Mouse (Mus musculus): ENCODE data around the gene Stat3. TPM values are rescaled to one million over a fixed set of nuclear protein-coding genes. Genes with fewer than 3 reads are reported as not detected.

Gene Stat3
- total RNA-seq, 2 experiments from 2014 or later: 32.4 to 36.7 TPM

DNA sequence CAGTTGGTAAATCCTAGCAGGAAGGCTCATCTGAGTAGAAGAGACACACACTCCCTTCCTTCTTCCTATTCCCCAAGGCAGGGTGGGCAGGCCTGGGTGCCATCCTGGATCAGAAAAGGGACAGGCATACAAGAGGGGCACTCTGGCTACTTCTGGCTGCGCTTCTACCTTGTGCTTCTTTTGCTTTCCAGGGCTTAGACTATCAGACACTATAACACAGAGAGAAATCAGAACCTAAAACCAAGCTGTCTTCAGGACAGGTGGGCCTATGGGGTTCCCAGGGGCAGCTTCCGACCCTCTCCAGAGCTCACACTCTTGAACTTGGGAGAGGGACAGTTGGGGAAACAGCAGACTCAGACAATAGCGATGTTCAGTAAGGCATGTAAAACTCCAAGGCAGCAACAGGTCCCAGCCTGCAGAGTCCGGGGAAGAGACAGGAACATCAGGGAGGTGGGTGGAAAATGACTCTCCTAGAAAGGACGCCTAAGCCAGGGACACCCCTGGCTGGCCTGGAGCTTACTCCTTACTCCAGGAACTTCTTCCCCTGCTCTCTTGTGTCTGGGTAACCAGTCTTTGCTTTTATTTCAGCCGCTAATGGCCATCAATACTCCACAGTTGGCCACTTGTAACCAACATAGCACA lies 25.7 kb upstream of the Stat3 start:
- DNase-seq: no peak
- intact Hi-C loops (cut with DNase I): no loop called here

DNA sequence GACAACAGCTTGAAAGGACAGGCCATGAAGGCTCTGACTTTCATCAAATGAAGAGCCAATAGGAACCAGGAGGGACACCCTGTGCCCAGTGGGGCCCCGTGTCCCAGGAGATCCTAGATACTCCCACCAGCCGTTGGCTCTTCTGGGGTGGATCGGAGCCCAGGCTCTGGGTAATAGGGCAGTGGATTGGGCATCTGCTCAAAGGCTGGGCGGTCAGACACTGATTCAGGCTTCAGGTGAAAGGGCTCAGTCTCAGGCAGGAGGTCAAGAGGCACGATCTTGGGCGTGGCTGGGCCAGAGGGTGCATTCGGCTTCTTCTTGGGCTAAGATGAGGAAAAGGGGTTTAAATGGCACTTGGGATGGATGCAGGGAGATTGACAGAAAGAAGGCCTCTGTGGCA lies 24.8 kb upstream of the Stat3 start:
- DNase-seq: no peak
- intact Hi-C loops (cut with DNase I): no loop called here

DNA sequence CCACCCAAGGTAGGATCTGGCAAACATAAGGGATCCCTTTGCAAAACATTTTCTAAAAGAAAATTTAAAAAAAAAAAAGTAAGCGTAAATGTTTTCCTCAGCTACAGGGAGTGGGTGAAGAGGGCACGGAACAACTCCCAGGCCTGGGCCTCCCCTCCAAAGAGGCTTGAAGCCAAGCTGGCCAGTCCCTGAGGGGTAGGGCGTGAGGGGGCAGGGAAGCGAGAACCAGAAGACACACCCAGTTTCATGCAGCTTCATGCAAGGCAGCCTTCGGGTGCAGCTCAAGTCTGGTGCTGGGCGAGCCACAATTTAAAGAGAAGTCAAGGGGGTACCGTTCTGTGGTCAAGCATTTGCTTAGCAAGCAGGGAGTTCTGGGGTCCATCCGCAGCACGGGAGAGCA lies 24.3 kb upstream of the Stat3 start:
- no peak for DNase-seq
- intact Hi-C loops (cut with DNase I): no loop called here

DNA sequence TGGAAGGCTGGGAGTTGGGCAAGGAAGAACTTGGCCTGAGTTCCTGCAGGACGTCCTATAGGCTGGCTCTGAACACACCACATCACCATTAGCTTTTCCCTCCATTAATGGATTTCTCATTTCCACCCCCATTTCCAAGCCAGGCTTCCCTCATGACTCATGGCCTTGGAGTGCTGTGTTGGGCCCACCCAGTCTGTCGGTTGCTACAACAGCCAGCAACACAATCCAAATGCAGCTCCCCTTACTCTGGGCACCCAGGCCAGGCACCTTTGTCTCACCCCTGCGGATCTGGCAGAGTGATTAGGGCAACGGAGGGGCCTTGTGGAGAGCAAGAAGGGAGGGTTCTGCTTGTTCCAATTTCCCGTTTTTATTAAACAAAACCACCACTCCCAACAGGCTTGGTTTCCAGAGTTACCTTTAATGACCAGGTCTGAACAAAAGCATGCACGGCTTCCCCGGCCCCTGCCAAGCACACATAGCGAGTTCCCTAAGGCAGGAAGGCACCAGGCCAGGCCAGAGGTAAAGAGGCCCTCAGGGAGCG lies 23.1 kb upstream of the Stat3 start:
- DNase-seq: no peak
- intact Hi-C loops (cut with DNase I): no loop called here

DNA sequence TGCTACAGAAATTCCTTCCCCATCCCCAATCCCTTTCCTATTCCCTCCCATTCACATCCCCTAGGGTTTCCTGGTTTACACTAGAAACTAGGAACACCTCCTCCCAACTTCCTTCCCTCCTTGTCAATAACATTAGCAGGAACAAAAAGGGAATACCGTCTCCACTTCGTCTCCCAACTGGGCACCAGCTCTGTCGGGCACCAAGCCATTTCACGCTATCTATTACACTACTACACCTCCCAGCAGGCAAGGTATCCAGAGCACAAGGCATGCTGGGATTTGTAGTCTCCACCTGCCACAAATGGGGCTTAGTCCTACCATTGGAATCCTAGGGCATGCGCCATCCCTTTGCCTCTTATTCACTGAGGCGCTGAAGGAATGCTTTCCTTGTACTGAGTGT lies 21.2 kb upstream of the Stat3 start:
- intact Hi-C loops (cut with DNase I): loop anchor here (2.0 kb wide), 1 partner anchor 390 kb away; no protein-coding TSS in a partner anchor
- DNase-seq: peak; percentile 62

DNA sequence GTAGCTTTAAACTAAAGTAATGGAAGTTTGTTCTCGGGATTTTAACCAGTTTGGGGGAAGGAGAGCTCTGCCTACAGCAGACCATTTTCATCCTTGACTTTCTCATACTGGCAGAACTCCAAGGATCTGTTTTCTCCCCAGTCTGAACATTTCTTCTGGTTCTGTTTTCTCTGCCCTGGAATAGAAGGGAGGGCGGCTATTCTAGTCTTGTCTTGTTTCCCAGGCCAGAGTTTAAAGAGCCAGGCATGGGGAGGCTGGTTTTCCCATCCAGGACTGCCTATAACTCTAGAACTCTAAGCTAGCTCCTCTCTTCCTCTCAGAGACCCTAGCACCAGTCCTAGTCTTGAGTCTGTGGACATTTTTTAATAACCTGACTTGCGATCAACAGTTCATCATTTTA lies 20.5 kb upstream of the Stat3 start:
- DNase-seq: no peak
- intact Hi-C loops (cut with DNase I): loop anchor here (2.0 to 10.0 kb wide), 4 partner anchors 67 to 389 kb away; partner anchors contain the start of genes Hspb9 and Kat2a

DNA sequence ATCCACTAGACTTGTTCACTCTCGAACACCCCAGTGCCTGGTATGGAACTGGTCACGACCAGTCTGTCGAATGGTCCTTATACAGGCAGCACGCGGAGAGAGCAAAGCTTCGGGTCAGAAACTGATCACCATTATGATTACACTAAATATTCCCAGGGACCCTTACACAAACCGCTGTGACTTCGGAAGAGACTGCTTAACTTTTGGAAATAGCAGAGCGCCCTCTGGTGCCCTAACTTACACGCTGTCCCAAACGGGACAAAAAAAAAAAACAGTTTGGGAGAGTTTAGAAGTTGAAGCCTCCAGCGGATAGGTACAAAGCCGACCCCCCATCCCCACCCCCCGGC lies 20.1 kb upstream of the Stat3 start:
- intact Hi-C loops (cut with DNase I): loop anchor here (2.0 to 10.0 kb wide), 3 partner anchors 67 to 247 kb away; partner anchors contain the start of genes Hspb9 and Kat2a
- DNase-seq: peak; percentile 75

DNA sequence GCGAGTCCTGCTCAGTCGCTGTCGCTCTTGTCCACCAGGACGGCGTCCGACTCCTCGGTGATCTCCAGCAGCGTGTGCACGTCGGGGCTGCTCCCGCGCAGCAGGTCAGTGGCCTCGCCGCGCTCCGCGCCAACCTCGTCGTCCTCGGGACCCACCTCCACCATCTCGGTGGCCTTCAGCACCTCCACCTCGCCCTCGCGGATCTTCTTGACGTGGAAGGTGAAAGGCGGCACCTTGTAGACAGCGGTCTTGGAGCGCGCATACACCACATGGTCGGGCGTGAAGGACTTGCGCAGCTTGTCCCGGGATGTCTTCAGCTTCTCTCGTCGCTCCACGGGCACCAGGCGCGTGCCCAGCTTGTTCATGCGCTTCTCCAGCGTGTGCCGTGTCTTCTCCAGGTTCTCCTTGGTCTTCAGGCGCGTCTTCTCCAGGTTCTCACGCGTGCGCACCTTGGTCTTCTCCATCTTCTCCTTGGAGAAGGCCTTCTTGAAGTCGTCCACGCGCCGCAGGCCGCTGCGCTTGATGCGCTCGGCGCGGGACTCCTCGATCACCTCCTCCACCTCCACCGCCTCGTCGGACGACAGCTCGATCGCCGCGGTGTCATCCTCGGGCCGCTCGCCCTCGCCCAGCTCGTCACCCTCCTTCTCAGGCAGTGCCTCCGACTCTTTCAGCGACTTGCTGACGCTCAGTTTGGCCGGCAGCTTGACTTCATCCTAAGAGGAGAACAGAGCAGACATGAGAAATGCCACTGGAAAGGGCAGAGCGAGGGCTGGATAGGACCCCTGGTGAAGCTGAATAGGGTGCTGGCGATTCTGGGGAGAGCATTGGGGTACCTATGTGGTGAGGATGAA lies 19.5 kb upstream of the Stat3 start:
- intact Hi-C loops (cut with DNase I): loop anchor here (2.0 to 10.0 kb wide), 3 partner anchors 66 to 247 kb away; partner anchors contain the start of genes Hspb9 and Kat2a
- no peak for DNase-seq

DNA sequence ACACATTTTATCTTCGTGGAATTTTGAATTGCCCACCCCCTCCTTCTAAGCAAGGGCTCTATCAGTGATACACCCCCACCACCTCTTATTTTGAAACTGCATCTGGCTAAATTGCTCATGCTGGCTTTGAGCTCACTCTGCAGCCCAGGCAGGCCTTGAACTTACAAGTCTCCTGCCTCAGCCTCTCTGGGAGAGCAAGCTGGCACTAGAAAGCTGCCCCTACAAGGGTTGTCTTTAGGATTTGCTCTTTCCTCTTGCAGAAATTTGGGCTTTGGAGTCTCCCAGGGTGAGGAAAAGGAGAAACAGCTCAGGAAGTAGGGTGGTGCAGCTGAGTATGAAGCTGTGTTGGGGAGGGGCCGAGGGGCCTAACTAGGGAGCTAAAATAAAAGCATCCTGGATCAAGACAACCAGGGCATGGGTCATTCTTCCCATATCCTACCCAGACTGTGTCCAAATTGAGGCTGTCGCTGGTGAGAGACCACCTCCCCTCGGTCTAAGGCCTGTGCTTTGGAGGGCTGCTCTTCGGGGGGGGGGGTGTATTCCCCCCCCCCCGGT lies 18.7 kb upstream of the Stat3 start:
- DNase-seq: no peak
- intact Hi-C loops (cut with DNase I): loop anchor here (2.0 to 10.0 kb wide), 3 partner anchors 65 to 246 kb away; partner anchors contain the start of genes Hspb9 and Kat2a

DNA sequence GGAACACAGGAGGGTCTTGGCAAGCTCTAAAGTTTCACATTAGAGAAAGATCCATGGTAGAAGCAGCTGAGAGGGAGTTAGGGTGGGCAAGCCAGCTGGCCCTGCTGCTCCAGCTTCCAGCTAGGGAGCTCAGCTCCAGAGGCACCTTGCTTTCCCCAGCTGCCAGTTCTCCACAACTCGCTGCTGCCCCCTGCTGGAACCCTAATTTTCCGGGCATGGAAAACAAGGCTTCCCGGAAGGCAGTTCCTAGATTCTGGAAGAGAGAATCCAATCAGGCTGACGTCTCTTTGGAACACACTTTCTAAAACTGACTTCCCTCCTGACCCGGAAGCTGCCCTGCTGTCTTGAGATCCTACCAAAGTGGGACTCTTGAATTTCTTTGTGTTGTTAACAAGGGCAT lies 17.9 kb upstream of the Stat3 start:
- peak; percentile 95 for DNase-seq
- intact Hi-C loops (cut with DNase I): loop anchor here (5.0 to 10.0 kb wide), 2 partner anchors 212 to 245 kb away; partner anchors contain the start of genes Hspb9 and Kat2a

DNA sequence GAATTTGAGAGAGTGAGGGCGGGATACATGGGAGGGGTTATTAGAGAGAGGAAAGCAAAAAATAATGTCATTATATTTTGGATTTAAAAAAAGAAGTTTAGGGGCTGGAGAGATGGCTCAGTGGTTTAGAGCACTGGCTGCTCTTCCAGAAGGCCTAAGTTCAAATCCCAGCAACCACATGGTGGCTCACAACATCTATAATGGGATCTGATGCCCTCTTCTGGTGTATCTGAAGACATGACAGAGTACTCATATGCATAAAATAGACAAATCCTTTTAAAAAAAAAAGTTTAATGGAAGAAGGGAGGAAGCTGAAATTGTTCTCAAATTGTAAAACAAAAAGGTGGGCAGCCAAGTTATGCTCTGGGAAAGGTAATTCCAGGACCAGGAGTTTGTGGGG lies 10.2 kb upstream of the Stat3 start:
- no peak for DNase-seq
- intact Hi-C loops (cut with DNase I): no loop called here

DNA sequence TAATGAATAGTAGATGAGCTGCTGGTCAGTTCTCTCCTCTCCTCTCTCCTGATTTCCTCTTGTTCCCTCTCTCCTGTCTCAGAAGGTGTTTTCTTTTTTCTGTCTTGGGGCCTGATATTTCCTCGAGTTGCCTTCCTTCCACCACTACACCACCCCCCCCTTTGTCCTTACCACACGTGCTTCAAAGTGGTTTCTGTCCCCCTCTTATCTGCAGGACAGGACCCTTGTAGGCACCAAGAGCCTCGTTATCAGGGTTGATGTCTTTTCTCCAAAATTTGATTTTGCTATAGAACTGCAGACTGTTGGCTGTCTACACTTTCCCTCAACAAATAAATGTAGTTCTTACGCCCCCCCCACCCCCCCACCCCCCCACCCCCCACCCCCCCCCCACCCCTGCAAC lies 9.0 kb upstream of the Stat3 start:
- no peak for DNase-seq
- intact Hi-C loops (cut with DNase I): no loop called here

DNA sequence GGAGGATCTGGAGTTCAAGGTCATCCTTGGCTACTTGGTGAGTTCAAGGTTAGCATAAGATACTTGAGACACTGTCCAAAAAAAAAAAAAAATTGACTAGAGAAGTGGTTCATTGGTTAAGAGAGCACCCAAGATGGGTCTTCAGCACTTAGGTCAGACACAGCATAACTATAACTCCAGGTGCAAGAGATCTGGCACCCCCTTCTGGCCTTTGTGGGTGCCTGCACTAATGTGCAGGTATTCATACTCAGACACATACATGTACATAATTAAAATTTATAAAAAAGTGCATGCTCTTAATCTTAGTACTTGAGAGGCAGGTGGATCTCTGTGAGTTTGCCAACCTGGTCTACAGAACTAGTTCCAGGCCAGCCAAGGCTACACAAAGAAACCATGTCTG lies 8.2 kb upstream of the Stat3 start:
- intact Hi-C loops (cut with DNase I): no loop called here
- DNase-seq: no peak

DNA sequence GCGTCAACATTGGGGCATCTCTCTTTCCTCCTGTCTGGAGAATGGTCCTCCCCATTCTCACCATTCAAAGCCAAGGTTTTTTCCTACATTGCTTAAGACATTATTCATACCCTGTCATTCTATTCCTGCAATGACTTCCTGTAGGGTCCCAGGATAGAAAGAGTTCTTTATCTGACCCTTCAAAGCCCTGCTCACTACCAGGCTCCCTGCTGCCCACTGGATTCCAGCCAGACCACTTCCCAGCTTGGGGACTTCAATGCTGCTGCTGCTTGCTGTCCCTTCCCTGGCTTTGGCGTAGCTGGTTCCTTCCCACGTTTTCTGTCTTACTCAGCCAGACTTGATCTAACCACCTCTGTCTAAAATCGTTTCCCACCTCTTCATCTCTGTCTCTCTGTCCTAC lies 7.5 kb upstream of the Stat3 start:
- intact Hi-C loops (cut with DNase I): no loop called here
- peak; percentile 75 for DNase-seq

DNA sequence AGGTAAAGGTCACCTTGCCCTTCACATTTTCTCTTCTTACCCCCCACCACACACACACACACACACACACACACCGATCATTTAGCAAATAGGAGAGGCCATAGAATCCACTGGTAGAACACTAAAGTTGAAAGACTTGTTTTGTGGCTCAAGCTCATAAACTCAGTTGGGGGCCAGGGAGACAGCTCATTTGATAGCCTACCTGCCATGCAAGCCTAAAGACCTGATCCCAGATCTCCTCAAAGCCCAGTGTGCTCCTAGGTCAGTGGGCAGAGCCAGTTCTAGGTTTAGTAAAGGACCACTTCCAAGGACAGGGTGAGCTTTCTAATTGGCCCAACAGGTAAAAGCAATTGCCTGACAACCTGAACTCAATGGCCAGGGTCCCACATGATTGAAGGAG lies 3.0 kb upstream of the Stat3 start:
- intact Hi-C loops (cut with DNase I): no loop called here
- no peak for DNase-seq

DNA sequence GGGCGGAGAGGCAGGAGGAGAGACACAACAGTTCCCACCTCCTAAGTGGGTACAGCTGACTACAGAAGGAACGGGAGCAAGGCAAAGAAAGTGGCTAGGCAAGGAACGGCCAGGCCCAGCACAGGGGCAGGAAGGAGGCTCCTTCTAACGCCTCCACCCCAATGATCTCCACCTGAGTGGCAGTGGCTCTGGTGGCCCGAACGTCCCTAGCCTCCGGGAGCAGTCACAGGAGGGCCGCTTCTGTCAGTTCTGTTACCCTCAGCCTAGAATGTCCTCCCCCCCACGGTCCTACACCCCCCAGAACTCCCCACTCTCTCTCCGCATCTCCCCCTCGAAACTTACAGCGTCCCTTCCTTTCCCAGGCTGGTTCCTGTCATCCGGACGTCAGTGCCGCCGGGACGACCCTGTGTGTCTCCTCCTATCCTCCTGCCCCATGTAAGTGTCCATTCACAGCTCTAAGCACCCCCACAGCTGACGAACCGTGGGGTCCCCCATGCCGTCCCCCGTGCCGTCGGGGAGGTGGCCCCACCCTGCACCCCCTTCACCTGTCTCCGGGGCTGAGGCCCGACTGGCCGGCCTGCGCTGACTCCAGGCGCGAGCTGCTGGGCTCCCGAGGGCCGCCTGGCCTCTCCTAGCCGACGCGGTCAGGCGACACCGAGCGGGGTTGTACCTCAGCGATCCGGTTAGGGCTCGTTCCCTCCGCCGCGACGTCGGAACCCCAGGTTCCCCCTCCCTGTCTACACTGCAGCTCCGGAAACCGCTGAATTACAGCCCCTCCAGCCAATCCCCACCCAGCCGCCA lies 429 bp downstream of the Stat3 start:
- intact Hi-C loops (cut with DNase I): no loop called here
- no peak for DNase-seq

DNA sequence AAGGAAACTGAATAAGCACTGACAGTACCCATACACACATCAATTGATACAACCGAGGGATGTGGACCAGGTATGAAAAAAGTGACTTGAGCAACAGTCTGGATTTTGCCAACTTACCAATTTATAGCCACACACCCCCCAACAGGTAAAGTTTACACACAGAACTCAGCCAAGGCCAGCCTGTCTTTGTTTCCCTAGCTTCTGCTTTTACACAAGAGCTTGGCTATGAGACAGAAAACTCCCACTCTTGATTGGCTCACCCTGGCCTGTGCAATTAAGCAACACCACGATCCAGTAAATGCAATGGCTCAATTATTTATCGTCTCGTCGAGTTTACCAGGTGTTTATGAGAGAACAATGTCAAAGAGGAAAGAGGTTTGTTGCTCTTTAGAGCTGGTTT lies 1.2 kb downstream of the Stat3 start:
- DNase-seq: no peak
- intact Hi-C loops (cut with DNase I): no loop called here

DNA sequence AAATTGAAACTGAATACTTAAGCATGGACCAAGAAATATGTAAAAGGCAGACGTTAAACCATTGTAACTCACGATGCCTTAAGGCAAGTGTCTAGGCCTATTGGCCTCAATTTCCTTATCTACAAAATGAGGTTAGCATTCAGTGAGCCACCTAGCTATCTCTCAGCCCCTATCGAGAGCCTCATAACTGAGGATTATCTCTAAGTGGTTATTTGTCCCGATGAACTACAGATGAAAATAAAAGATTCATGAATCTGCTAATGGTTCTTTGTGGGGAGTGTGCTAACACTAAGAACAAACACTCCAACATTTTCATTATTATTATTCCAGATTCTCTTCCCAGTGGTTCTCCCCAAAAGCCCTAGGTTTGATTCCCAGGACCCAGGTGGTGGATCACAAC lies 2.0 kb downstream of the Stat3 start:
- DNase-seq: no peak
- intact Hi-C loops (cut with DNase I): no loop called here

DNA sequence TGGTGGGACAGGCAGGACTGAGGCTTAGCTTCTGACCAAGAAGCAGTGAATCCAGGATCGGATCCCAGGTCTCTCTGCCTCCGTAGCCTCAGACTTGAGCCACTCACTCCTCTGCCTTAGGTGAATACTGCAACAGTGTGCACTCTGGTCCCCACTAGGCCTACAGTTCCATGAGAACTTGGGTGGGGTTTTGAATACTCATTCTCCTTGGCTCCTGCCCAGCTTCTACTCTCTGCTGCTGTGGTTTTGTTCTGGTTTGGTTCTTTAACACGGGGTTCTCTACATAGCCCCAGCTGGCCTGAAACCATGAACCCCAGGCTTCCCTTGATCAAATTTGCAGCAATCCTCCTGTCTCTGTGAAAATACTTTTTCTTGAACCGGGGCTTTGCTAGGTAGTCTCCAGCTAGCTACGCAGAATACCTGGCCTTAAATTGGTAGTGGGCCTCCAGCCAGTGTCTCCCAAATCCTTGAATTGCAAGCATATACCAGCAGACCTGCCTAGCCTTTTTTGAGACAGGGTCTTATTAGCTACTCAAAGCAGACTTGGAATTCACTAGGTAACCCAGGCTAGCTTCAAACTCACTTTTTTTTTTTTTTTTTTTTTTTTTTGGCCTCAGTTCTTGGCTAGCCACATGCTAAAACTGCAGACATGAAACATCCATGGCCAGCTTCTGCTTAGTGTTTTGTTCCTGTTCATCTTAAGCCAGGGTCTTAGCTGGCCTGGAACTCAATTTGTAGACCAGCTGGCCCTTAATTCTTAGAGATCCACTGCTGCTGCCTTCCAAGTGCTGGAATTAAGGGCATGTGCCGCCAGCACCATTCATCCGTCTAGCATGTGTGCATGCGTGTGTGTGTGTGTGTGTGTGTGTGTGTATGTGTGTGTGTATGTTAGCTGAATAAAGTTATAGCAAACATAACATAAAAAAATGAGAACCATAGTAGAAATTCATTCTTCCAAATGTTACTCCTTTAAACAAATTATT lies 3.7 kb downstream of the Stat3 start:
- intact Hi-C loops (cut with DNase I): no loop called here
- no peak for DNase-seq

Data from left cerebral cortex, postnatal 4 days (tissue).